In the genomic region with DNA sequence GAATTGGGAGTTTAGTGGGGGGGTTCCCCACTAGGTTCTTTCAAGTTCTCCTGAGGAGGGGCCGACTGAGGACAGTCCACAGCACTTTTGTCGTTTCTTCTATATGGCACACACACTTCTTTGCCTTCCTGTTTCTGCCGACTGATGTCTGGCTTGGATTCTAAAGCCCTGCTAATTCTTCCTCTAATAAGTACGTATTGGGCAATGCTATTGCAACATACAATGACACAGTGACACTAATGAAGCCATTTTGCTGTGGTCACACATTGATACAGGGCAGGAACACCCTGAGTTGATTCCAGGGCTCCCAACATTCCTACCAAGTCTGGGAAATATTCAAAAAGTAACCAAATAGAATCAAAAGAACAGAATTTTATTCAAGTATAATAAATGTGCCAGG, we compare ENCODE assay signal across 21 mouse cellular contexts.
DNase-seq lines count a peak whose midpoint lies in the region; ATAC-seq lines count a peak whose summit lies in the region.
"Had no signal": no experiment of that assay in that cellular context is flagged by ENCODE, and none has a peak within 500 bp of the region (broad histone marks: within the 10 kb centered on the region; RNA-seq: fewer than 3 reads in every experiment).

No protein-coding gene starts in this region.

- DNase-seq in heart, adult 11 months = peak; percentile 53
- no peak for DNase-seq in heart, postnatal 25 days (ENCODE audit: low spot score)
- DNase-seq in lung, postnatal 36 days = peak; percentile 2
- DNase-seq in lung, postnatal 25 days (ENCODE audit: low spot score) = no peak
- no peak for DNase-seq in left cerebral cortex, adult 9 months (ENCODE audit: low spot score in 2 of 2)
- no peak for DNase-seq in cerebellum, adult 18-20 months
- DNase-seq: adrenal gland, adult 2 months; adrenal gland, postnatal 10 days; adrenal gland, postnatal 25 days; B cell, adult 2 months; cerebellum, adult 11 months; cerebellum, adult 2 months; cerebellum, adult 9-10 months; cerebellum, postnatal 10 days; cerebellum, postnatal 25 days had no signal

- ATAC-seq in megakaryocyte progenitor cell, adult 5-6 weeks (replicated peaks; ENCODE audit: poor library complexity) = peak; percentile 76
- ATAC-seq: activated CD4-positive, CD25-positive, alpha-beta regulatory T cell, adult 4 months; CD4-positive, CD25-positive, alpha-beta regulatory T cell, adult 4 months; forebrain, embryonic 13.5 days; forebrain, embryonic 15.5 days; Patski had no signal

- intact Hi-C loops in heart, postnatal 25 days (cut with DNase I) = no loop called here

Comparison
In these comparisons a context has a peak if more than half of its experiments do, and no peak if none do; other contexts are left out.
1. DNase-seq: peak in heart, adult 11 months (single experiment) and lung, postnatal 36 days (single experiment); none in heart, postnatal 25 days (single experiment), lung, postnatal 25 days (single experiment), left cerebral cortex, adult 9 months (0 of 2) and cerebellum, adult 18-20 months (0 of 2).